Mouse (Mus musculus): ENCODE results near the gene Gm43638. TPM values are rescaled to one million over a fixed set of nuclear protein-coding genes. Genes with fewer than 3 reads are reported as not detected.

Gene Gm43638
- polyA plus RNA-seq, 1 experiment = not detected

Other genes starting within 250 kb of the Gm43638 start
- not detected in 2 replicates for gene Ugt2b37, start 232.0 kb downstream of the Gm43638 start, polyA plus RNA-seq (2012; rRNA removed)
- gene Ugt2a3, start 149.6 kb downstream of the Gm43638 start, polyA plus RNA-seq (2012; rRNA removed) = 2.2 and 18.9 TPM in 2 replicates
- gene Ugt2b38, start 62.6 kb downstream of the Gm43638 start, polyA plus RNA-seq (2012; rRNA removed) = not detected in 2 replicates
- 0.16 TPM in 1 of 2 replicates, not detected in the other for gene Ugt2a2, start 4.5 kb downstream of the Gm43638 start, polyA plus RNA-seq (2012; rRNA removed)
- gene Ugt2a1, start 4.1 kb upstream of the Gm43638 start, polyA plus RNA-seq (2012; rRNA removed) = not detected in 2 replicates
- gene Sult1b1, start 51.4 kb upstream of the Gm43638 start, polyA plus RNA-seq (2012; rRNA removed) = 24.4 and 43.2 TPM in 2 replicates
- 9.2 and 15.8 TPM in 2 replicates for gene Sult1d1, start 82.2 kb upstream of the Gm43638 start, polyA plus RNA-seq (2012; rRNA removed)
- not detected in 2 replicates for gene Sult1e1, start 104.8 kb upstream of the Gm43638 start, polyA plus RNA-seq (2012; rRNA removed)
- gene Csn1s1, start 179.4 kb upstream of the Gm43638 start, polyA plus RNA-seq (2012; rRNA removed) = not detected in 2 replicates
- 0.80 and 0.94 TPM in 2 replicates for gene Csn2, start 212.8 kb upstream of the Gm43638 start, polyA plus RNA-seq (2012; rRNA removed)